Mouse (Mus musculus) MEL (cell line): Measurements from ENCODE around the gene Fam206a. TPM values are rescaled to one million over a fixed set of nuclear protein-coding genes. Genes with fewer than 3 reads are reported as not detected.

ENCODE experiments used
- DNase-seq: peaks from one replicate; pipeline ENCODE4 v3.0.0; 2011; ENCODE audit warnings: low read depth, low spot score
- H3K27ac ChIP-seq: 2 replicates; pipeline ENCODE4 v1.5.1; 2012; ENCODE audit warnings: low read depth, mild to moderate bottlenecking, control low read depth, low read length, moderate library complexity; ENCODE audit not compliant: control insufficient read depth
- H3K27me3 ChIP-seq, 2 experiments: fragments of 150-350 bp in 1 of 2; sonication (generic) in 1 of 2; 2 replicates each; pipeline ENCODE4 v1.6.1; 2012; ENCODE audit warnings: low read length in 2 of 2, mild to moderate bottlenecking in 2 of 2, improper control_type of control experiment in 1 of 2, moderate library complexity in 1 of 2; ENCODE audit not compliant: insufficient read depth in 2 of 2, control insufficient read depth in 1 of 2
- H3K36me3 ChIP-seq, 2 experiments: 2 replicates each; pipeline ENCODE4 v1.6.1; 2012 to 2014; ENCODE audit warnings: low read length in 2 of 2, improper control_type of control experiment in 1 of 2, inconsistent platforms in 1 of 2, mild to moderate bottlenecking in 1 of 2; ENCODE audit not compliant: insufficient read depth in 2 of 2, control insufficient read depth in 1 of 2
- H3K4me1 ChIP-seq, 2 experiments: fragments of 150-350 bp in 1 of 2; sonication (generic) in 1 of 2; 2 replicates each; pipeline ENCODE4 v1.6.1; 2012; ENCODE audit warnings: low read length in 2 of 2, improper control_type of control experiment in 1 of 2, mild to moderate bottlenecking in 1 of 2; ENCODE audit not compliant: insufficient read depth in 2 of 2, control insufficient read depth in 1 of 2
- H3K4me3 ChIP-seq, 2 experiments: fragments of 150-350 bp in 1 of 2; sonication (generic) in 1 of 2; 2 replicates each; pipeline ENCODE4 v1.5.1; 2012; ENCODE audit warnings: low read depth in 2 of 2, low read length in 2 of 2, mild to moderate bottlenecking in 2 of 2, moderate library complexity in 2 of 2, control low read depth in 1 of 2, improper control_type of control experiment in 1 of 2; ENCODE audit not compliant: control insufficient read depth in 1 of 2, insufficient read depth in 1 of 2
- H3K79me2 ChIP-seq: 2 replicates; pipeline ENCODE4 v1.6.1; 2012; ENCODE audit warnings: mild to moderate bottlenecking, low read length, moderate library complexity; ENCODE audit not compliant: control insufficient read depth, poor library complexity, insufficient read depth
- H3K9ac ChIP-seq: 2 replicates; pipeline ENCODE4 v1.6.1; 2012; ENCODE audit warnings: low read depth, mild to moderate bottlenecking, control low read depth, low read length, moderate library complexity; ENCODE audit not compliant: control insufficient read depth, poor library complexity, severe bottlenecking
- H3K9me3 ChIP-seq: fragments of 150-350 bp; sonication (generic); replicated peaks from 2 replicates; pipeline ENCODE4 v1.6.1; 2012; ENCODE audit warnings: mild to moderate bottlenecking, low read length, improper control_type of control experiment, moderate library complexity; ENCODE audit not compliant: insufficient read depth
- BHLHE40 ChIP-seq: IDR thresholded peaks from 2 replicates; pipeline ENCODE4 v1.6.1; 2012; ENCODE audit warnings: low read depth, mild to moderate bottlenecking, inconsistent platforms, low read length, improper control_type of control experiment, borderline replicate concordance
- CTCF ChIP-seq, 3 experiments: IDR thresholded peaks in 2 of 3; conservative IDR thresholded peaks in 1 of 3; 2 replicates each; pipeline ENCODE4 v1.5.1; 2011 to 2012; ENCODE audit warnings: low read length in 3 of 3, low read depth in 2 of 3, mild to moderate bottlenecking in 2 of 3, improper control_type of control experiment in 1 of 3, inconsistent platforms in 1 of 3, mixed read lengths in 1 of 3, moderate library complexity in 1 of 3; ENCODE audit not compliant: control insufficient read depth in 1 of 3, insufficient read depth in 1 of 3, poor library complexity in 1 of 3, severe bottlenecking in 1 of 3
- ELF1 ChIP-seq: IDR thresholded peaks from 2 replicates; pipeline ENCODE4 v1.6.1; 2014; ENCODE audit warnings: low read depth, mild to moderate bottlenecking, inconsistent platforms, low read length, improper control_type of control experiment, moderate library complexity
- KAT2A ChIP-seq: conservative IDR thresholded peaks from 2 replicates; pipeline ENCODE4 v1.6.1; 2012; ENCODE audit warnings: low read depth, low read length, improper control_type of control experiment, inconsistent platforms
- RAD21 ChIP-seq: IDR thresholded peaks from 2 replicates; pipeline ENCODE4 v1.6.1; 2011; ENCODE audit warnings: mild to moderate bottlenecking, low read depth, low read length, improper control_type of control experiment
- RCOR1 ChIP-seq: IDR thresholded peaks from 2 replicates; pipeline ENCODE4 v1.6.1; 2012; ENCODE audit warnings: low read depth, mild to moderate bottlenecking, inconsistent platforms, low read length, improper control_type of control experiment
- TAL1 ChIP-seq: IDR thresholded peaks from 2 replicates; pipeline ENCODE4 v1.6.1; 2012; ENCODE audit warnings: mild to moderate bottlenecking, inconsistent platforms, low read length, moderate library complexity, mixed read lengths
- TCF12 ChIP-seq: IDR thresholded peaks from 2 replicates; pipeline ENCODE4 v1.6.1; 2014; ENCODE audit warnings: low read depth, mild to moderate bottlenecking, inconsistent platforms, low read length, improper control_type of control experiment, moderate library complexity
- ZKSCAN1 ChIP-seq: IDR thresholded peaks from 2 replicates; pipeline ENCODE4 v1.6.1; 2012; ENCODE audit warnings: low read depth, mild to moderate bottlenecking, inconsistent platforms, low read length, improper control_type of control experiment, moderate library complexity
- ZNF384 ChIP-seq: IDR thresholded peaks from 2 replicates; pipeline ENCODE4 v1.6.1; 2012; ENCODE audit warnings: low read depth, mild to moderate bottlenecking, inconsistent platforms, low read length, improper control_type of control experiment
- polyA plus RNA-seq, 2 experiments: library from polyadenylated mRNA; stranded (reverse) in 1 of 2; unstranded in 1 of 2; fragments of >175 nt in 1 of 2; fragments of >200 nt in 1 of 2; gene quantifications; 2 replicates each; pipeline versions ENCODE4 v1.2.1 to v1.2.4; 2012; ENCODE audit warnings: low replicate concordance in 2 of 2, low read depth in 1 of 2; ENCODE audit not compliant: insufficient read length in 2 of 2, insufficient read depth in 1 of 2, missing spikeins in 1 of 2
- total RNA-seq: library from RNA; depleted of rRNA; stranded (reverse); fragments of 300-350 nt; gene quantifications from 2 replicates; pipeline ENCODE4 v1.2.3, GENCODE M21; 2012

Fam206a gene
- total and polyA plus RNA-seq, 3 experiments: 8.9 to 33.9 (median 27.8) TPM

GRCm38 (mm10) chr4:56842501-56842900 is 40.4 kb downstream of the Fam206a start:
- H3K4me1 ChIP-seq: peaks cover 0 to under 1% of the 10 kb centered on the region in 2 experiments; a peak in 2 of 4 replicates
- H3K27me3 ChIP-seq: no peaks in the 10 kb centered on the region
- no peak for DNase-seq
- no peak overlapping the region for H3K9ac ChIP-seq
- H3K4me3 ChIP-seq: no peak overlapping the region
- no peak overlapping the region for H3K27ac ChIP-seq
- TF ChIP-seq KAT2A (no peak), ZNF384 (no peak), BHLHE40 (no peak), RAD21 (no peak)
- no peaks in the 10 kb centered on the region for H3K79me2 ChIP-seq
- no peaks in the 10 kb centered on the region for H3K9me3 ChIP-seq
- no peaks in the 10 kb centered on the region for H3K36me3 ChIP-seq

GRCm38 (mm10) chr4:56843963-56844362 is 41.8 kb downstream of the Fam206a start:
- Histone ChIP-seq H3K9me3 (no peaks in the 10 kb centered on the region), H3K4me3 (no peak overlapping the region), H3K9ac (no peak overlapping the region), H3K4me1 (peaks cover 0 to 3% of the 10 kb centered on the region in 2 experiments; a peak in 2 of 4 replicates), H3K36me3 (no peaks in the 10 kb centered on the region), H3K79me2 (no peaks in the 10 kb centered on the region), H3K27ac (no peak overlapping the region)
- peak; percentile 19 for DNase-seq
- TF ChIP-seq ELF1: no peak
- peak; percentile 24 to 52 (median 36); a peak in 5 of 6 replicates for TF ChIP-seq CTCF (IDR thresholded peaks at IDR 0.05 in 2 of 3, conservative IDR thresholded peaks at IDR 0.05 in 1 of 3; ENCODE audit: control insufficient read depth in 1 of 3, insufficient read depth in 1 of 3, low read depth in 2 of 3, low read length in 3 of 3, poor library complexity in 1 of 3, severe bottlenecking in 1 of 3)
- TF ChIP-seq, all 39 proteins: peak for 1
- H3K27me3 ChIP-seq: no peaks in the 10 kb centered on the region

GRCm38 (mm10) chr4:56844911-56845310 is 42.8 kb downstream of the Fam206a start:
- Histone ChIP-seq H3K79me2 (no peaks in the 10 kb centered on the region), H3K4me3 (no peak overlapping the region), H3K36me3 (no peaks in the 10 kb centered on the region), H3K9ac (no peak overlapping the region), H3K4me1 (peaks cover 0 to 3% of the 10 kb centered on the region in 2 experiments; a peak in 2 of 4 replicates), H3K27me3 (no peaks in the 10 kb centered on the region), H3K27ac (no peak overlapping the region), H3K9me3 (no peaks in the 10 kb centered on the region)
- no peak for DNase-seq
- no peak for TF ChIP-seq TAL1
- TF ChIP-seq RCOR1: no peak
- no peak for TF ChIP-seq ZKSCAN1
- TF ChIP-seq TCF12: no peak
- no peak for TF ChIP-seq CTCF (IDR thresholded peaks at IDR 0.05 in 2 of 3, conservative IDR thresholded peaks at IDR 0.05 in 1 of 3; ENCODE audit: control insufficient read depth in 1 of 3, insufficient read depth in 1 of 3, low read depth in 2 of 3, low read length in 3 of 3, poor library complexity in 1 of 3, severe bottlenecking in 1 of 3)
